8 mouse cellular contexts compared by ENCODE assay signal in the genomic region with DNA sequence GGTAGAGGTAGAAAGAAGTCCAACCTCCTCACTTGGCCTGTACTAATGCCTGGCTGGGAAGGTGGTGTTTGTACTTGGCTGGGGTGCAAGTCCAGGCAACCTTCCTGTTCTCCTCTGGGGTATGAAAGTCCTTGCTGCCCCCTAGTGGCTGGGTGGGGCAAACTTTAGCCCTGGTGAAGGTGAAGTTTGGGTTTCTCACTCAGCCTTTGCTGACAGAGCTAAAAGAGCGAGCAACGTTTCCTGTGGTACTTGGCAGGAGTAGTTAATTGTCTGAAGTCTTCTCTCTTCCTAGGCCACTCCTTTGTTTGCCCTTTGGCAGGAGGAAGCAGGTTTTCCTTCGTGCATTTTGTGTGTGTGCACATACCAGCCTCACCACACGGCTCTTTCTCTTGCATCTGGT. TPM values are rescaled to one million over a fixed set of nuclear protein-coding genes. Genes with fewer than 3 reads are reported as not detected.
DNase-seq lines count a peak whose midpoint lies in the region; ATAC-seq and TF ChIP-seq lines count a peak whose summit lies in the region.

No protein-coding gene starts in this region.

- in situ Hi-C loops in ES-E14 (cut with MboI; ENCODE audit: low sequenced_read_pairs in 2 of 2, unreplicated experiment in 2 of 2): loop anchor here in 1 of 2 experiments (10.0 kb wide), 1 partner anchor 68 kb away; a partner anchor contains a TSS

- no peak overlapping the region for H3K9ac ChIP-seq in ES-E14 (ENCODE audit: insufficient read depth, low read depth, low read length, poor library complexity, severe bottlenecking)
- no peak overlapping the region for H3K9ac ChIP-seq in limb, embryonic 11.5 days (ENCODE audit: low read length)

- peak; percentile 45 for ATAC-seq in inflammation-experienced regulatory T-cells, adult 6 months
- no peak for ATAC-seq in limb, embryonic 11.5 days (ENCODE audit: insufficient number of reproducible peaks, low FRiP score, low TSS enrichment, low read depth)

- H3K9me3 ChIP-seq in ES-E14 (ENCODE audit: control insufficient read depth, insufficient read depth, low read depth, low read length): no peaks in the 10 kb centered on the region
- H3K9me3 ChIP-seq in limb, embryonic 11.5 days (ENCODE audit: control insufficient read depth, low read length): no peaks in the 10 kb centered on the region

- 48% methylated on average over 4 of the region's 4 CpGs for WGBS in limb, embryonic 11.5 days

- H3K4me3 ChIP-seq in ES-E14 (ENCODE audit: insufficient read depth in 1 of 2, low read depth in 1 of 2, low read length in 2 of 2, poor library complexity in 1 of 2, severe bottlenecking in 1 of 2): no peak overlapping the region
- no peak overlapping the region for H3K4me3 ChIP-seq in limb, embryonic 11.5 days (ENCODE audit: low read depth, low read length)

- H3K4me2 ChIP-seq in limb, embryonic 11.5 days (ENCODE audit: low read depth, severe bottlenecking): no peak overlapping the region

- DNase-seq in embryo, embryonic 11 days: peak; percentile 14
- no peak for DNase-seq in embryo, embryonic 9.5 days (ENCODE audit: extremely low spot score)
- peak; percentile 65 for DNase-seq in ES-E14 (ENCODE audit: low read depth, low spot score)
- peak; percentile 46 for DNase-seq in c-Kit-positive CD71-negative TER-119-negative erythroid progenitor cells, embryonic 14.5 days (ENCODE audit: low read depth)
- DNase-seq in limb, embryonic 11.5 days (ENCODE audit: low spot score): peak; percentile 29
- DNase-seq in right cerebral cortex, adult 18-20 months: peak; percentile 49
- peak; percentile 83 for DNase-seq in urinary bladder, postnatal 14 days (ENCODE audit: low spot score)

- H3K36me3 ChIP-seq in ES-E14 (ENCODE audit: control insufficient read depth, insufficient read depth, low read length, poor library complexity, severe bottlenecking): no peaks in the 10 kb centered on the region
- no peaks in the 10 kb centered on the region for H3K36me3 ChIP-seq in limb, embryonic 11.5 days (ENCODE audit: control insufficient read depth, insufficient read depth, low read length)

- no peaks in the 10 kb centered on the region for H3K4me1 ChIP-seq in ES-E14 (ENCODE audit: control insufficient read depth in 2 of 2, insufficient read depth in 2 of 2, low read length in 2 of 2, poor library complexity in 1 of 2)
- no peaks in the 10 kb centered on the region for H3K4me1 ChIP-seq in limb, embryonic 11.5 days (ENCODE audit: control insufficient read depth, insufficient read depth, low read length)

- no peaks in the 10 kb centered on the region for H3K27me3 ChIP-seq in limb, embryonic 11.5 days (ENCODE audit: control insufficient read depth, insufficient read depth, low read length)

- no peak overlapping the region for H3K27ac ChIP-seq in ES-E14 (ENCODE audit: insufficient read depth, low read depth, low read length, poor library complexity, severe bottlenecking)
- H3K27ac ChIP-seq in limb, embryonic 11.5 days (replicated peaks; ENCODE audit: low read depth, low read length): no peak overlapping the region

TF ChIP-seq in ES-E14, 5 proteins besides CTCF, POLR2A, EP300 and RAD21:
- TF ChIP-seq MAFK (IDR thresholded peaks at IDR 0.05; ENCODE audit: insufficient read depth, low read depth, low read length) (0 out of 2 replicates have a peak, but pooled peaks have one; percentile 37), ZNF384 (IDR thresholded peaks at IDR 0.05; ENCODE audit: low read depth, low read length) (no peak)

RNA-seq across cellular contexts. Expression of a gene that starts 3.1 kb away (rescaled TPM):
- 14.8 and 17.0 TPM in 2 replicates for total RNA-seq in ES-E14 (2012; rRNA removed)
- polyA plus RNA-seq in inflammation-experienced regulatory T-cells, adult 6 months (2017; shearing (Covaris generic)): 10 to 100 TPM; 24.0 to 33.4 (median 31.1) TPM
- polyA plus RNA-seq in limb, embryonic 11.5 days (2014; fragmentation: Nextera tagmentation; extraction: Ambion mirVana): 32.2 and 32.4 TPM in 2 replicates

RNA-seq across cellular contexts. Expression of a gene that starts 38.0 kb away (rescaled TPM):
- total RNA-seq in ES-E14 (2012; rRNA removed): 4.0 and 5.3 TPM in 2 replicates
- polyA plus RNA-seq in inflammation-experienced regulatory T-cells, adult 6 months (2017; shearing (Covaris generic)): under 1 TPM in 1 of 3 experiments, not detected in 2; 0.26 TPM
- polyA plus RNA-seq in limb, embryonic 11.5 days (2014; fragmentation: Nextera tagmentation; extraction: Ambion mirVana): 0.65 and 0.99 TPM in 2 replicates
